Mouse (Mus musculus) ES-E14 (cell line): Measurements from ENCODE around the gene Crym. TPM values are rescaled to one million over a fixed set of nuclear protein-coding genes. Genes with fewer than 3 reads are reported as not detected.

Experiments used
- DNase-seq: peaks from one replicate; pipeline ENCODE4 v3.0.0-alpha.2; 2013; ENCODE audit warnings: low read depth, low spot score
- H3K27ac ChIP-seq: 2 replicates; pipeline ENCODE4 v1.5.1; 2012; ENCODE audit warnings: low read depth, mild to moderate bottlenecking, low read length, moderate library complexity, mixed read lengths; ENCODE audit not compliant: poor library complexity, insufficient read depth, severe bottlenecking
- H3K36me3 ChIP-seq: 2 replicates; pipeline ENCODE4 v1.6.1; 2012; ENCODE audit warnings: mild to moderate bottlenecking, low read length, moderate library complexity, mixed read lengths; ENCODE audit not compliant: control insufficient read depth, poor library complexity, insufficient read depth, severe bottlenecking
- H3K4me1 ChIP-seq, 2 experiments: fragments of 150-350 bp in 1 of 2; sonication (generic) in 1 of 2; 2 replicates each; pipeline ENCODE4 v1.6.1; 2012; ENCODE audit warnings: low read length in 2 of 2, mild to moderate bottlenecking in 1 of 2, mixed read lengths in 1 of 2; ENCODE audit not compliant: control insufficient read depth in 2 of 2, insufficient read depth in 2 of 2, poor library complexity in 1 of 2
- H3K4me3 ChIP-seq, 2 experiments: fragments of 150-350 bp in 1 of 2; sonication (generic) in 1 of 2; 2 replicates each; pipeline ENCODE4 v1.5.1; 2012; ENCODE audit warnings: low read length in 2 of 2, low read depth in 1 of 2, mild to moderate bottlenecking in 1 of 2, mixed read lengths in 1 of 2; ENCODE audit not compliant: insufficient read depth in 1 of 2, poor library complexity in 1 of 2, severe bottlenecking in 1 of 2
- H3K9ac ChIP-seq: 2 replicates; pipeline ENCODE4 v1.6.1; 2012; ENCODE audit warnings: low read depth, mild to moderate bottlenecking, low read length, mixed read lengths; ENCODE audit not compliant: poor library complexity, insufficient read depth, severe bottlenecking
- H3K9me3 ChIP-seq: fragments of 150-350 bp; sonication (generic); 2 replicates; pipeline ENCODE4 v1.6.1; 2012; ENCODE audit warnings: low read depth, mild to moderate bottlenecking, low read length; ENCODE audit not compliant: control insufficient read depth, insufficient read depth
- CHD2 ChIP-seq: IDR thresholded peaks from 2 replicates; pipeline ENCODE4 v1.6.1; 2014; ENCODE audit warnings: mild to moderate bottlenecking, low read depth, low read length, inconsistent platforms
- HCFC1 ChIP-seq: IDR thresholded peaks from 2 replicates; pipeline ENCODE4 v1.6.1; 2012; ENCODE audit warnings: low read length, inconsistent platforms, borderline replicate concordance; ENCODE audit not compliant: insufficient read depth
- MAFK ChIP-seq: IDR thresholded peaks from 2 replicates; pipeline ENCODE4 v1.6.1; 2014; ENCODE audit warnings: mild to moderate bottlenecking, low read depth, low read length, inconsistent platforms; ENCODE audit not compliant: insufficient read depth
- ZC3H11A ChIP-seq: IDR thresholded peaks from 2 replicates; pipeline ENCODE4 v1.6.1; 2012; ENCODE audit warnings: low read depth, mild to moderate bottlenecking, inconsistent platforms, low read length, borderline replicate concordance
- ZNF384 ChIP-seq: IDR thresholded peaks from 2 replicates; pipeline ENCODE4 v1.6.1; 2012; ENCODE audit warnings: low read depth, low read length, inconsistent platforms
- in situ Hi-C, 2 experiments: fragments of 600-800 bp; cut with MboI; formaldehyde crosslinking; loops; one replicate each; pipeline ENCODE4 v1.15.1; 2025; ENCODE audit warnings: low sequenced_read_pairs in 2 of 2, inconsistent platforms in 1 of 2; ENCODE audit not compliant: unreplicated experiment in 2 of 2
- total RNA-seq: library from RNA; depleted of rRNA; stranded (reverse); fragments of 300-350 nt; gene quantifications from 2 replicates; pipeline ENCODE4 v1.2.3, GENCODE M21; 2012; rRNA removed

Crym gene
- total RNA-seq, 1 experiment: 3.7 TPM

- no peak overlapping the region for H3K9ac ChIP-seq
- H3K9me3 ChIP-seq: no peaks in the 10 kb centered on the region
- no peaks in the 10 kb centered on the region for H3K4me1 ChIP-seq
- no peak overlapping the region for H3K4me3 ChIP-seq
- H3K36me3 ChIP-seq: no peaks in the 10 kb centered on the region
- H3K27ac ChIP-seq: no peak overlapping the region
- in situ Hi-C loops: no loop called here
- TF ChIP-seq HCFC1 (no peak), MAFK (no peak), ZNF384 (no peak), CHD2 (no peak), ZC3H11A (no peak)
- DNase-seq: no peak
Measured at GRCm38 (mm10) chr7:120142743-120143142, 59.2 kb downstream of the Crym start.

Other genes starting within 250 kb of the Crym start
- gene Dnah3, start 106.8 kb downstream of the Crym start, total RNA-seq: 0.05 TPM in 1 of 2 replicates, not detected in the other
- gene Tmem159, start 99.8 kb downstream of the Crym start, total RNA-seq: 7.2 and 9.6 TPM in 2 replicates
- gene Zp2, start 56.8 kb downstream of the Crym start, total RNA-seq: 0.11 TPM in 1 of 2 replicates, not detected in the other
- gene Anks4b, start 28.3 kb downstream of the Crym start, total RNA-seq: 0.04 TPM in 1 of 2 replicates, not detected in the other
- 0.09 and 0.16 TPM in 2 replicates for gene Abca14, start 1.9 kb upstream of the Crym start, total RNA-seq
- gene Abca15, start 126.6 kb upstream of the Crym start, total RNA-seq: not detected in 2 replicates
- 0.54 and 0.74 TPM in 2 replicates for gene Abca16, start 207.5 kb upstream of the Crym start, total RNA-seq